Mouse (Mus musculus): Measurements from ENCODE around the gene Fcf1.

Fcf1 gene

GRCm38 (mm10) chr12:84968831-84969655 is 1.7 kb upstream of the Fcf1 start:
- DNase-seq, result no peak

GRCm38 (mm10) chr12:84969656-84970427 is 855 bp upstream of the Fcf1 start:
- peak in 1 of 2 experiments; percentile 30 for DNase-seq

GRCm38 (mm10) chr12:84979264-84979862 is 8.7 kb downstream of the Fcf1 start:
- no peak for DNase-seq

- no peak for DNase-seq
Measured at GRCm38 (mm10) chr12:84989456-84989855, 18.8 kb downstream of the Fcf1 start.

GRCm38 (mm10) chr12:84995112-84995761 is 24.5 kb downstream of the Fcf1 start:
- peak in 1 of 2 experiments; percentile 13 for DNase-seq

- peak; percentile 96 to 98 for DNase-seq
Measured at GRCm38 (mm10) chr12:84996083-84996496, 25.4 kb downstream of the Fcf1 start, which contains the start of gene Ylpm1. Gene Ylpm1, plus strand, starts transcription at chr12:84996321.

GRCm38 (mm10) chr12:84996501-84997398 is 26.1 kb downstream of the Fcf1 start:
- DNase-seq, result peak in 1 of 2 experiments; percentile 73

GRCm38 (mm10) chr12:84999053-84999452 is 28.4 kb downstream of the Fcf1 start:
- no peak for DNase-seq

- DNase-seq, result no peak
Measured at GRCm38 (mm10) chr12:85006206-85006605, 35.5 kb downstream of the Fcf1 start.

GRCm38 (mm10) chr12:85007021-85007420 is 36.3 kb downstream of the Fcf1 start:
- DNase-seq, result no peak

GRCm38 (mm10) chr12:85009776-85010175 is 39.1 kb downstream of the Fcf1 start:
- no peak for DNase-seq

GRCm38 (mm10) chr12:85010541-85010940 is 39.8 kb downstream of the Fcf1 start:
- DNase-seq, result no peak

- DNase-seq, result no peak
Measured at GRCm38 (mm10) chr12:85012185-85012584, 41.5 kb downstream of the Fcf1 start.

- DNase-seq, result no peak
Measured at GRCm38 (mm10) chr12:85022071-85022470, 51.4 kb downstream of the Fcf1 start.

- peak; percentile 18 to 28 for DNase-seq
Measured at GRCm38 (mm10) chr12:85032710-85033109, 62.0 kb downstream of the Fcf1 start.
